Mouse (Mus musculus): ENCODE results near the gene Ctbp2.
A peak's percentile ranks its signal among the peaks of the same experiment; 100 is the strongest.

Ctbp2 gene

DNA sequence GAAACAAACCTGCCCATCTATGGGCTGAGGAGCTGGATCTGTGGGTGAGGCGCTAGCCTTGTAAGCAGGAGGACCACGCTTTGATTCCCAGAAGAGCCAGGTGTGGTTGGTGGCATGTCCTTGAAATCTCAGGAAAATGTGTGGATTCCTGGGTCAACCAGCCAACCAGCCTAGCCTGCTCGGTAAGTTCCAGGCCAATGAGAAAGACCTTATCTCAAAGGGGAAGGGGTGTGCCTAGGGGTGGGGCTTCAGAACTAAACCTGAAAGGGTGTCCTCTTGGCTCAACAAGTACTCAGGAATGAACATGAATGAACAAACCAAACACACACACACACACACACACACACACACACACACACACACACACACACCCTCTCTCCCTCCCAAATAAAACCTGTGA is 82.4 kb downstream of the Ctbp2 start:
- no peak for DNase-seq (ENCODE audit: extremely low spot score)

DNA sequence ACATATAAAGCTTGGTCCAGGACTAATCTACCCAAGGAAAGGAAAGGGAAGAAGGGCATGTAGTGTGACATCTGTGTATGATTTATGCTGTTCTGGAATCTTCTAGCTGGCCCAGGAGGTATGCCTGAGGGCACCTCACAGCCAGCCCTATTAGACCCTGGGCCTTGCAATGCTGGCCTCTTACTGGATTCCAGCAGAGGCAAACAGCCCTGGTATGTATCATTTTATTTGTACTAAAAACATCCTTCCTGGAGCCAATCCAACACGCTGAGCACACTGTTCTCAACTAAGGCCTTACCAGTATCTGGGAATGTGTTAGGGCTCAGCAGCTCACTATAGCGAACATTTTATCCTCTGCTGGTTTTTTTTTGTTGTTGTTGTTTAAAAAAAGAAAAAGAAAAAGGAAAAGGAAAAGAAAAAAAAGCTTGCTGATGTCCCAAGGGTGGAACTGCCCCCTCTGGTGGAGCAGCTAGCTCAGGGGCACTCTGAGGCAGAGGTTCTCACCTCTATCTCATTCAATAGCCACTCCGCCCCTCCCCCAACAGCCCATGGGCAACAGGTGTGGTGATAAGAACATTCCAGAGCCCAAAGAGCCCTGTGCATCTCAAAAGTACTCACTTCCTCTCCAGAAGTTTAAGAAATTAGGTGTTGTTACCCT is 83.3 kb downstream of the Ctbp2 start:
- no peak for DNase-seq (ENCODE audit: extremely low spot score)

DNA sequence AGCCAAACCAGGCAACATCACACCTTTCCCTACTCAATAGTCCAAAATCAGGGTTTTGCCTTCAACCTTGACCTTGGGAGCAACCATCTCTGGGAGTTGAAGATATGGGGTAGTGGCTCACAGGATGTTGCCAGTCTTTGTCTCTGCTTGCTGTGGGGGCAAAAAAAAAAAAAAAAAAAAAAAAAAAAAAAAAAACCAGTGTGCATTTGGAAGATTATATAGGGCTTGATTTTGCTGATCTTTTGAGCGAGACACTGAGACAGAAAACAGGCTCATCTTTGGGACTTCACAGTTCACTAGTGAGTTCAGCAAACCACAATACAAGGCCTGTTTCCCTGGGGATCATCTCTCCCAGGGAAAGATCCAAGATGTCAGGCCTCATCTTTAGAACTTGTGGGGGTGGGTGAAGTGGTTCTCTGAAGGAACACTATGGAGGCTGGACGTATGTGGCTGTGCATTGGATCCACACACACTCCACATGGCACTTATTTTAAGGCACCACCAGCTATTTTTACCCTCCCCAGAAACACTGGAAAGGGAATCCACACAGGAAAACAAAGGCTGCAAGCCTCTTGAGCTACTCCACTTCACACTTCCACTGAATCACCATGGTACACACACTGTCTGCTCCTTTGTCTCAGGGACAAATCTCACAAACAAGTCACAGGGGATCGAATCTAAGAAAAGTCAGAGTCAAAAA is 84.4 kb downstream of the Ctbp2 start:
- no peak for DNase-seq (ENCODE audit: extremely low spot score)

DNA sequence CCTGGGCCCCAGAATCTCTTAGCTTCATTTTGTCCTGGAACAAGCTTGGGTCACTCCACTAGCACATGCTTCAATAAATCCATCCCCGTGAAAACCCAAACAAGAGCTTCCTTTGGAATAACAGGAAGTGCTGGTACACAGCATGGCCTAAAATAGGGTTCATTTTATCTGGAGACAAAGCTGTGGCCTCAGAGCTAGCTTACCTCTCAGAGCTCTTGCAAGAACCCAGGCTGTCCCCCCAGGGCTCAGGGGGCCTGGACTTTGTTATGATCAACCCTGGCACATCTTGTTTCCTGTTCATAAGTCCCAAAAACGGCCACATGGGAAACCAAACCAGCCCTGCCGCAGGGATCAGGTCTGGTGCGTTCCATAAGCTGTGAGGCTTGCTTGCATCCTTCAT is 86.5 kb downstream of the Ctbp2 start:
- no peak for DNase-seq (ENCODE audit: extremely low spot score)

DNA sequence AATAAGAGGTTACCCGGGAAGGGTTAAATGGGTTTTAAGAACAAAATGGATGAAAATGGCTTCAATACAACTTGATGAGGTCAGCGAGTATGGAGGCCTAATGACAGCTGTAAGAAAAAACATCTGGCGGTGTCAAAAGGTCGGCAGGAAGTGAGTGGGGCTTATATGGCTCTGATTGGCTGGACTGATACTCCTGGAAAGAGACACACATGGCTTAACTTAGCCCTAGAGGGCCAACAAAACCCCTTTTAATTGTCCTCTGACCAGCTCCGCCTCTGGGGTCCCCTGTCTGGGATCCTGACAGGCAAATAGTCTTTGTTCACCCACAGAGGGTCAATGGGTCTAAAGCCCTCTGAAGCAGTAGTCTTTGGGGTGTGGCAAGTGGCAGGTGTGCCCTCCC is 86.9 kb downstream of the Ctbp2 start:
- DNase-seq (ENCODE audit: extremely low spot score), result peak; percentile 78

DNA sequence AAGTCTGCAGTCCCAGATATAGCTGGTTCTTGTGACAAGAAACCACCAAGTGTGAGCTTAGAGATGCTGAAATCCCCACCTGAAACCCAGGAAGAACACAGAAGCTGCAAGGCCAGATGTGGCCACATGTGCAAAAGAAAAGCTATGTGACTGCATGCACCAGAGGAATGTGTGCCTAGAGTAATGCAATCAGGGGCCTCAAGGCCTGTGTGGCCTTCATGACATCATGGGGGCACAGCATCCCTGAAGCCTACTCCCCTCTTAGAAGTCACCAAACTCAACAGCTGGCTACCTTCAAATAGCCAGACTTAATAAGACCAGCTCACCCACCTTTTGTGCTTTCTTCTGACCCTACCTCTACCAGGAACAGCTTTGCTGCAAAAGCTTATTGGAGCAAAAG is 88.3 kb downstream of the Ctbp2 start:
- DNase-seq (ENCODE audit: extremely low spot score), result no peak

DNA sequence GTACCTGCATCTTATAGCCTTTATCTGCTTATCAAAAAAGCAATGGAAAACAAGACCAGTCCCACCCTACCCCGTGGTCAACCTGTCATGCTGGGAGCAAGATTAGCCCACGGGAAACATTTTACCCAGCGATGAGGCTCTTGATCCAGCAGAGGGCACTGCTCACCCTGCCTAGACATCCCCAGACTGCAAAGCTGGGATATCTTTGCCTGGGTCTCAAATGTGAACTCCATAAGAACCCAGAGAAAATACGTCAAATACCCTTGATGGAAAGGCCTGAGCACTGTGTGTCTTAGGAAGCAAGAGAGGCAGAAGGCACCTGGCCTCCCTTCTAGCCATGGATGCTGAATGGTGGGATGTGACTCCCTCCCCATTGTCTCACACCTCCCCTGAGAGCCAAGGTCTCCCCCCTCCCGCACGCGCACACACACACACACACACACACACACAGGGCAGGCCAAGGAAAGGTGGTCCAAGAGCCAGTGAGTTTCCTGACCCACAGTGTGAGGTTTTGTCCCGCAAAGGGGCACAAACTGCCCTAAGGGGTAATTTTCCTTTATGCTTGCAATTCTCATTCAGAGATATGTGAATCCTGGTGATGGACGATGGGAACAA is 91.5 kb downstream of the Ctbp2 start:
- peak; percentile 65 for DNase-seq (ENCODE audit: extremely low spot score)

DNA sequence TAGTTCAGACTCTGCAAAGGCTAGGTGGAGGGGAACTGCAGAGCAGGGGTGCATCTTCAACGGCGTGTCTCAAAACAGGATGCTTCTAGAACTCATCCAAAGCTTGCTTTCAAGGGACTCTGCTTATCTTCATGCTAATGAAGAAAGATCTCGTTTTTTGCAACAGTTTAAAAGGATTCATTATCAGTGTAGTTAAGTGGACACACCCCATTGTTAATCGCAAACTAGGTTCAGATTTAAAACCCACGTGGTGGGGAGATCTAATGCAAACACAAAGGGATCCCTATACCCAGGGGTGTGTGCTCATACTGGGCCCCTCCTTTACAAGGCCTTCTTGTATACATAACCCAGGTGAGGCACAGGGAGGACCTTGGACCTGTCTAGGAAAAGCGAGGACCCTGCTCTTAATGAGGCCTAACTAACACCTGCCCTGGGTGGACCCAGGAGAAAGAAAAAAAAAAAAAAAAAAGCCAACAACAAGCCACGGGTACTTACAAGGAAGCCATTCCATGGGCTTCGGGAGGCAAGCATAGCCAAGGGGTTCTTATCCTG is 94.6 kb downstream of the Ctbp2 start:
- DNase-seq (ENCODE audit: extremely low spot score), result no peak

DNA sequence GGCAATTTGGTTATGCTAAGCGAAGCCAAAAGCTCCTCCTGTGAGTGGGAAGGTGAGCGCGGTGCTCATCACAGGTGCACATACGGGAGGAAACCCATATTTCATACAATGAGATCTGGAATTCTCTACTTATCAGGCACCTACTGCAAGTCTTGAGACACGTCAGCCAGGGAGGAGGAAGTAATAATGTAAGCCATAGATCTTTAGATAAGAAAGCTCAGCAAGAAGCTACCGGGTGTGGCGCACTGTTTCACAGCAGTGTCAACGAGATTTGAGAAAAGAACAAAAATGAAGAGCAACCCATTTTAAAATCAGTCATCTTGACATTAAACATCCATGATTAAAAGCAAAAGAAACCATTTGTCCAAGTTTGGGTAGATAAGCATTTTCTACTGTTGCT is 95.2 kb downstream of the Ctbp2 start:
- no peak for DNase-seq (ENCODE audit: extremely low spot score)

DNA sequence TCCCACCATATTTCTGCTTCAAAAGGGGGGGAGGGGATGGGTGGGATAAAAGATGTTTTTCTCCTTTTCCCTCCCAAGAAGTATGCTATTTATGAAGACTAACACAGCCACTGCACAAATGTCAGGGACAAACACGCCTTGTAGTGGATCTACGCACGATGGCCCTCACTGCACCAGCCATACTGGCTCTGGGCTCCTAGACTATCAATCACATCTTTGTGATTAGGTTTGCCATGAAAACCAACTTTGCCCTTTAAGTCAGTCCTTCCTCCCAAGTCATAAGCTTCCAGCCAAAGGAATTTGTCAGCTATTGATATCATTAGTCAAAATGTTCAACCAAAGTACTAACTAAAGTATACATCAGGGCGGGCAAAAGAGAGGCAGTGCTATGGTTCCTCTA is 96.2 kb downstream of the Ctbp2 start:
- DNase-seq (ENCODE audit: extremely low spot score), result no peak

DNA sequence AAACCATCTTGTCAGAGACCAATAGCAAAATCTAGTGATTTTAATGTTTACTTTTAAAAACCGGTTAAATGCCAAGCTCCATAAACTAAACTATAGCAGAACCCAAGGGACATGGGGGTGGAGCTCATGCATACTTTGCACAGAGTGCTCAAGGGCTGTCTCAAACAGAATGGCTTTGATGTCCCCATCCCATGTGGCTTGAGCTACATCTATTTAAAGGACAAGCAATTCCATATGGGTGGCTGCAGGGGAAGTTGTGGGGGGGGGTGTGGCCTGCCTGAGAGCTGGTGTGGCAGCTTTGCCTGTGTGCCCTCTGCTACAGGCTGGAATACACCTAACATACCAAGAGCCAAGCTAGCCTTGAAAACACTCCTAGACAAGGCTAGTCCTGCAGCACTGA is 99.5 kb downstream of the Ctbp2 start:
- DNase-seq (ENCODE audit: extremely low spot score), result no peak

DNA sequence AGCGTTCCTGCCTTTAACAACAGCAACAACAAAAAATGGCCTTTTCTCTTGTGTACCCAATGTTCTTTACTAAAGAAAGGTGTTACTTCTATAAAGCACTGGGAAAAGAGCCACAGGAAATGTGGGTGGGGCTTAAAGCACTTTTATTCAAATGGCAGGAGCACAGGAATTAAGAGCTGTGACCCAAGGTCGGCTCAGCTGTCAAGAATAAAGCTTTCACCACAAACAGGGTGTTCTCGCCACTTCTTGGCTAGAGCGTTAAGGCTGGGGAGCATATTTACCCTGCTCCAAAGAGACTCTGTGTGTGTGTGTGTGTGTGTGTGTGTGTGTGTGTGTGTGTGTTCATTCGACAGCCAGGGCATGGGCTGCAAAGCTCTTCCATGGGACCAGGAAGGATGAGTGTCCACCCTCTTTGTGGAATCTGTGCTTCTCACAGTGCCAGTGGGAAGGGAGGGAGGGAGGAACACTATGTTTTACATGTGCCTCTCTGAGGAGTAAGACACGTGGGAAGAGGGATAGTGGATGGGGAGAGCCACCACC is 104.6 kb downstream of the Ctbp2 start:
- no peak for DNase-seq (ENCODE audit: extremely low spot score)

DNA sequence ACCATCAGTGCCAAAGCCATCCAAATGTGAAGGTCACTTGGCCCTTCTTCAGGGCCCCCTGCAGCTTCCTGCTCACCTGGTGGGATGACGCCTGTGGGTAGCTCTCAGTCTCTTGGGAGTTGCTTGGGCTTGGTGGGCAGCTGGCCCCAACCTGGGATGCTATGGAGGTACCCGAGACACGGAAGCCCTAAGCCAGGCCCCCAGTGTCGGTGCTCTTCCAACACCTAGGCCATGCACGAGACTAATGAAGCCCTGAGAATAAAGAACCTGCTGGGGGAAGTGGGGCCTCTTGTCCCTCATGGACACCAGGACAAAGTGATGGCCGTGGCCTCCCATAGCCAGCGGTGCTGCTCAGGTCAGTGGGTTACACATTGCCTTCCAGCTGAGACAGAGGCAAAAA is 105.2 kb downstream of the Ctbp2 start:
- DNase-seq (ENCODE audit: extremely low spot score), result no peak

DNA sequence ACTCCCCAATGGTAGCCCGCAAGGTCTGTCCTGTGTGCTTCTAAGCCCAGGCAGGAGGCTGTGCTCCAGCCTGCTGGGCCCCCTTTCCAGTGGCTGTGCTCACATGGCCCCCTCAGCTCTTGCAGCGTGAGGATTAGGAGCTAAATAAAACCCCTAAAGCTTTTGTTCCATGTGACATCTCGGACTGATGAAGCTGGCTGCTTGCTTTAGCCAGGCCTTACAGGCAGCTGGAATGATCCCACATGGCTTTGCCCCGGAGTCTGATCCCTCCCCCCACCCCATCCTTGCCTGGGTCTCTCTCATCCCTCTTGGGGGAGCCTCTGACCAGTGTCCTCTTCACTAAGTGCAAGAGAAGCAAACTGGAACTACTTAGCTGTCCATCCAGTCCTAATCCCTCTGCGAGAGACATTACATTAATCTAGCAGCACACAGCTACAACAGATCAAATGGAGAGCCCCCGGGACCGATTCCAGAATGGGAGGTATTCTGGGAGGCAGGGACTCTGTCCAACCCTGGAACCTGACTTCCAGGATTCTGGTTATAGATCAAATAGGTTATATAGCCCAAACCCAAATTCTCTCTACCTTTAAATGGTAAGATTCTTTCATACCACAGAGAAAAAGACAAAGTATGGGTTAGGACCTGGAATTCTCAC is 108.6 kb downstream of the Ctbp2 start:
- DNase-seq (ENCODE audit: extremely low spot score), result no peak

DNA sequence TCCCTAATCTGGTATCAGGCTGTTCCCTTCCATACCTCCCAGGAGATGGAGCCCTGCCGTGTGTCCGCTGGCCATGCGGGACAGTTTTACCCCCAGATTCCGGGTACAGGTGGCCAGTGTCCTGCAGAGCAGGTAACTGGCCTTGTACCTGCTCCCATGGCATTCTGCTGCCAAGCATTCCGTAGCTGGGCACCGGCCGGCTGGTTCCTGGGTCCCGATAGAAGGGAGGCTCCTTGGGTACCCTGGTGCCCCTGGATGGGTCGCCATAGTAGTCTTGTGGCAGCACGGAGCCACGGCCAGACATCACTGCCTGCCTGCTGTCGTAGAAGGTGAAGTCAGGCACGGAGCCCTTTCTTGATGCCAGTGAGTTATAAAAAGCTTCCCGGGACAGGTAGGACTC is 109.5 kb downstream of the Ctbp2 start:
- no peak for DNase-seq (ENCODE audit: extremely low spot score)

DNA sequence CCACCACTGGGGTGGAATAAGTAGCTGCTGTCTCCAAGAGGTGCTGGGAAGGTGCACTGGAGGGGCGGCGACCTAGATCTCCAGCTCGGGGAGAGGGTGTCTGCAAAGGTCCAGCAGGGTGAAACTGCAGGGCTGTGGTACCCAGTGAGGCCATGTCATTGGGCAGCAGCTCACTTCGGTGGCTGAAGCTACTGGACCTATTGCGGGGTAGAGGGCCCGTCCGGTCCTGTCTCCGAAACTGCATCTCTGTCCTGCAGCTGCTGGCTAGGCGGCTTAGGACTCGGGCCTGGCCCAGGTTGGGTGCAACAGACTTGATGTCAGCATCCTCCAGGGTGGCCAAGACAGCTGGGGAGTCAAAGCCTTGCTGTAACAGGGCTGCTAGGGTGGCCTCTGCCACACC is 110.2 kb downstream of the Ctbp2 start:
- DNase-seq (ENCODE audit: extremely low spot score), result no peak

DNA sequence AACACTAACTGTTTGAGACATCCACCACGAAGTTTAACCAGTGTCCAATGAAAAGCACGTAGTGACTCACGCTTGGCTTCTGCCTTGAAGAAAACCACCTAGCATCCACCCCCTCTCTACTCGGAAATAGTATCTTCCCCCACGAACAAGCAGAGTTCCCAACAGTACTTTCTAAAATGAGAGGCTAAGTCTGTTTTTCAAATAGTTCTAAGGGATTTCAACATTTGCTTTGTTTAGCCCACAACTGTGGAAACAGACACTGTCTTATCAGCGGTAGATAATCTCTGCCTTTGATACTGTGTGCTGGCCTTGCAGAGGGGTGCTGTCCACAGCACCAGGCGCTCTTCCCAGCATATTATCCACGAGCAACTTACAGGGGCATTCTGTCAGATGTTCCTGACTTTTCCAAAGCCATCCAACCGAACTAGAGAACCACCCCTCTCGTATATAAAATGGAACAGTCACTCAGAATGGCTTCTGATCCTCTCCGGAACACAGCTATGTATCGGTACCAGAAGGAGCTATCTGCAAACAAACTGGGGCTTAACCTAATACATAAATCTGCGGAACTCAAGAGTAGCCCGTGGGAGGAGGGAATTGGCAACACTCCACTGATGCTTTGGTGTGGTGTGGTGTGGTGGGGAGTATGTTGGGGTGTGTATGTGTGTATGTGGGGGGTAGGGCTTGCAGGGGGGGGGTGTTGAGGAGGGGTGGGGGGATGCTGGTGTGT is 111.4 kb downstream of the Ctbp2 start:
- no peak for DNase-seq (ENCODE audit: extremely low spot score)

DNA sequence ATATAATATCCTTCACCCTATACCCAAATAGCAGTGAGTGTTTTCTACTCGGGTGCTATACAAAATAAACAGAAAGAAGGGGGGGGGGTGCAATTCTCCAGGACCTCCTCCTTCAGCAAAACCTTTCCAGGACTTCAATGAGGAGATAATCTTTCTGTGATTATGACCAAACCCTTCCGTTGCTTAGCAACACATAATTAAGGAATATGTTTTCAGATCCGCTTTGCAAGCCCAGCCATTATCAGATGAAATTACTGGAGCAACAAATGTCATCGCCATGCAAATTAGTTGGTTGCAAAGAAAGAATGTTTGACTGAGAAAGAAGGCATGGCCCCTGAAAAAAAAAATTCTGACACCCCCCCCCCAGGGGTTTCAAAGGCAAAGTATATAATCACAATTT is 112.5 kb downstream of the Ctbp2 start:
- no peak for DNase-seq (ENCODE audit: extremely low spot score)

DNA sequence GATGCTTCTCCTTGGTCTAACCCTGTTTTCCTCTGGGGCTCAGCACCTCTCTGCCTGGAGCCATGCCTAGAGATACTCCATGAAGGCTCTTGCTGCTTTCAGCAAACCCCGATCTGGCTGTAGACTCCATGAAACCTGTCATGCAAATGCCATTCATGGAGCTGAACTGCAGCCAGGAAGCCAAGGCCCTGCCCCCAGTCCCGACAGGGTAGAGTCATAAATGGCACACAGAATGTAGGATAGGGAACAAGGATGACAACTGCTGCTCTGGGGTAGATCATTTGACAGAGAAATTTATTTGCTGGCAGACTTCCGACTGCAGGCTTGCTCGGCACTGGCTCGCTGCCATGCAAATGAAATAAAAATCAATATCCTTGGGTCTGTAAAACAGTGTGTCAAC is 113.0 kb downstream of the Ctbp2 start:
- no peak for DNase-seq (ENCODE audit: extremely low spot score)

DNA sequence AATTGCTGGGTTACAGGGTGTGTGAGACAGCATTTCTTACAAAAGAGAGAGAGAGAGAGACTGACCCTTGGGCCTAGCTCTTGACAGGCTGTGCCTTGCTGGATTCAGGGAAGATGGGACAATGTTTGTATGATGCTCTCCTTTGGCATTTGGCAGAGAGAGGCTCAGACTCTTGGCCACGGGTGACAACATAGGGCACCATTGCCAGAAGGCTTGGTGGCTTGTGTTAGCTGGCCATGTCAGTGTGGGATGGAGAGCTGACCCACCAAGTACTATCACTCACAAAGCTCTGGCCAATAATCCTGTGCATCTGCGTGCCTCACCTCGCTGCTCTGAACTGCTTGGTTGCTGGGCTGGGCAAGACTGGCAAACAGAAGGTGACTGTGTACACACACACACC is 113.7 kb downstream of the Ctbp2 start:
- no peak for DNase-seq (ENCODE audit: extremely low spot score)

DNA sequence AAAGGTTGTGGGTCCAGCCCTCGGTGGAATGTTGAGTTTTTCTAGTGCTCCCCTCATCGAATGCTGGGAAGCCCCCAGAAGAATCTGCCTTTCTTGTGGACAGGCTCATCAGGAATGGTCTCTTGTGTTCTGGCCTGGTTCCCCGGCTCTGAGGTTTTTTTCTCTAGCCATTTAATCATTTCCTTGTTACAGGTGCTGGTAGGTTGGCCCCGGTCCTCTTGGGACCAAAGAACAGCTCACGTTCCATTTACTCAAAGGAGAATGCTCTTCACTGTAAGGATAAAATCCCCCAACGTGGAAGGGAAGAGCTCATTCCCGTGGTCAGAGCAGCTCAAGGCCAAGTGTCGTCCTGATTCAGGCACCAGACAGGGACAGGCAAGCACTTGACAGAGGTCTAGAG is 114.5 kb downstream of the Ctbp2 start:
- no peak for DNase-seq (ENCODE audit: extremely low spot score)

DNA sequence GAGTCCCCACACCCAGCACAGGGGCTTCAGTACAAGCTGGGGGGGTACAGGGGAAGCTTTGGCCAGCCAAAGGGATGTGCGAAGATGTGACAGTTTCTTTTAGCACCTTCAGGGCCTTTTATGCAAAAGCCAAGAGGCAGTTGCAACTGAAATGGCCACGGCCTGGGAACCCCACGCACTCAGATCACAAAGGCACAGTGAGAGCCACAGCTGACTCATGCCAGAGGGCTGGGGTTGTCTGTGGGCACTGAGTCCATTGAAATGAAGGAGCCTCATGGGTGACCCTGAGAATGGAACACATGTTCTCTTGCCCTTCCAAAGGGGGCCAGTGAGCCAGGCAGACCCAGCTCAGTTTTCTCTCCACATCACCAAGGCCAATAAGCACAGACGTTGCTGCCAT is 115.5 kb downstream of the Ctbp2 start:
- no peak for DNase-seq (ENCODE audit: extremely low spot score)
